Mouse (Mus musculus): Measurements from ENCODE around the gene Tmem206.

DNA sequence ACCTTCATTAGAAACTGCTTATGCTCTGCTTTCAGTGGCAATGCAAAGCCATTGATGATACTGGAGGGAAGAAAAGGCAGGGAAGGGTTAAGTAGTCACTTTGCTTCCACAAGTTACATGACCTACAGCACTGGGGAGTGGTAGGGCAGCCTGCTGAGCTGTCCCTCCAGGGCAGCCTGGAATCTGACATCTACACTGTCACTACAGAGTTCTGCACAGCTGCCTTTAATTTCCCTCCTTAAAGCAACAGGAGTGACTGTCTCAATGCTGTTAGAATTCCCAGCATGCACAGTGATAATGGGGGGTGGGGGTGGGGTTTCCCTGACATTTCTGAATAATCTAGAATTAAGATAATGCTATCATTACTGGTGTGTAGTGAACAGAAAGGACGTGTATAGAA lies 31.2 kb downstream of the Tmem206 start:
- TF ChIP-seq CTCF (IDR thresholded peaks at IDR 0.05; ENCODE audit: low read depth): no peak
- no peak for TF ChIP-seq EP300 (IDR thresholded peaks at IDR 0.05; ENCODE audit: low read depth)

Measured in liver, postnatal 0 days (tissue).